ENCODE assay signal across 8 mouse cellular contexts in the genomic region with DNA sequence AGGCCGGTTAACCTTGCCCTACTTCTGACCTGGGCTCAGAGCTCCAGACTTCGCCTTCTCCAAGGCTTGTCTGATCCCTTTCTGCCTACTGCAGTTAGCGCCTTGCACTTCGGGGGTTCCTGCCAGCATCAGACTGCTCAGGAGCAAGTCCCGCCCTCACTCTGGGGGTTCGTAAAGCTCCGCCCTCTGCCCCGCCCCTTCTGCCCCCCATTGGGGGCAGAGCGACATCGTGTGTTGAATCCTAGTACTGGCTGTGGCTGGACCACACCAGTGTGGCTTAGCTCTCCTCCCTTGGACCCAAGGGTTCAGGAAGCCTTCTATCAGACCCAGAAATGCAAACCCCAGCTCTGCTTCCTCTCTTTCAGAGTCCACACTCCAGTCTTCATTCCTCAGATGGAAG. TPM values are rescaled to one million over a fixed set of nuclear protein-coding genes. Genes with fewer than 3 reads are reported as not detected.
DNase-seq lines count a peak whose midpoint lies in the region; ATAC-seq and TF ChIP-seq lines count a peak whose summit lies in the region.

A gene (minus strand): TSS at position 135 of the 400 bp plus-strand sequence.

- no peaks in the 10 kb centered on the region for H3K9me3 ChIP-seq in embryonic facial prominence, embryonic 11.5 days (replicated peaks; ENCODE audit: control insufficient read depth, low read length)
- no peaks in the 10 kb centered on the region for H3K9me3 ChIP-seq in limb, embryonic 10.5 days (replicated peaks)
- H3K9me3 ChIP-seq in midbrain, embryonic 12.5 days: no peaks in the 10 kb centered on the region

- H3K9ac ChIP-seq in embryonic facial prominence, embryonic 11.5 days (replicated peaks; ENCODE audit: low read length): no peak within 1 kb of the TSS
- no peak within 1 kb of the TSS for H3K9ac ChIP-seq in midbrain, embryonic 12.5 days (replicated peaks)

- TF ChIP-seq CTCF in small intestine, adult 2 months (IDR thresholded peaks at IDR 0.05; ENCODE audit: extremely low read depth, insufficient read length, insufficient replicate concordance, low read depth, low read length): peak; percentile 52

- no peak within 1 kb of the TSS for H3K4me2 ChIP-seq in embryonic facial prominence, embryonic 11.5 days (ENCODE audit: low read depth, low read length)
- H3K4me2 ChIP-seq in midbrain, embryonic 12.5 days (replicated peaks): no peak within 1 kb of the TSS

- H3K27me3 ChIP-seq in embryonic facial prominence, embryonic 11.5 days (ENCODE audit: control insufficient read depth, insufficient read depth, low read length): no peaks in the 10 kb centered on the region
- H3K27me3 ChIP-seq in limb, embryonic 10.5 days (ENCODE audit: low read depth, poor library complexity, severe bottlenecking): no peaks in the 10 kb centered on the region
- 0 out of 2 replicates have a peak, but pooled peaks cover 3% of the 10 kb centered on the region for H3K27me3 ChIP-seq in midbrain, embryonic 12.5 days
- no peaks in the 10 kb centered on the region for H3K27me3 ChIP-seq in small intestine, adult 2 months (ENCODE audit: control insufficient read depth, insufficient read depth, low read length)

- no peak within 1 kb of the TSS for H3K4me3 ChIP-seq in embryonic facial prominence, embryonic 11.5 days (ENCODE audit: low read depth, low read length)
- H3K4me3 ChIP-seq in limb, embryonic 10.5 days: no peak within 1 kb of the TSS
- H3K4me3 ChIP-seq in midbrain, embryonic 12.5 days: no peak within 1 kb of the TSS
- no peak within 1 kb of the TSS for H3K4me3 ChIP-seq in small intestine, adult 2 months (ENCODE audit: low read depth, low read length)

- peak; percentile 74; the same call in 1 of the 2 replicates for ATAC-seq in embryonic facial prominence, embryonic 11.5 days (replicated peaks; ENCODE audit: insufficient number of reproducible peaks, low FRiP score, low TSS enrichment, low read depth)
- ATAC-seq in midbrain, embryonic 12.5 days (ENCODE audit: low FRiP score, low read depth): peak; percentile 76; the same call in 1 of the 2 replicates
- no peak for ATAC-seq in erythroid progenitor cell, adult 5-6 weeks (replicated peaks; ENCODE audit: low FRiP score, poor library complexity, severe bottlenecking)

- H3K27ac ChIP-seq in embryonic facial prominence, embryonic 11.5 days (replicated peaks; ENCODE audit: low read depth, low read length): no peak within 1 kb of the TSS
- no peak within 1 kb of the TSS for H3K27ac ChIP-seq in limb, embryonic 10.5 days
- no peak within 1 kb of the TSS for H3K27ac ChIP-seq in midbrain, embryonic 12.5 days (replicated peaks)
- no peak within 1 kb of the TSS for H3K27ac ChIP-seq in small intestine, adult 2 months (ENCODE audit: insufficient read depth, low read depth, low read length)

- DNase-seq in adrenal gland, postnatal 14 days: peak; percentile 91
- DNase-seq in embryonic facial prominence, embryonic 11.5 days (ENCODE audit: low spot score): peak; percentile 75
- DNase-seq in heart, adult 18-20 months: peak; percentile 83 to 91
- DNase-seq in kidney, adult 18-20 months: peak; percentile 76
- DNase-seq in limb, embryonic 10.5 days (ENCODE audit: low spot score): peak; percentile 72

- WGBS in embryonic facial prominence, embryonic 11.5 days: 8% methylated on average over 10 of the region's 10 CpGs
- WGBS in limb, embryonic 10.5 days: 3% methylated on average over 10 of the region's 10 CpGs
- 5% methylated on average over 10 of the region's 10 CpGs for WGBS in midbrain, embryonic 12.5 days
- WGBS in small intestine, adult 2 months: 2% methylated on average over 10 of the region's 10 CpGs

- H3K4me1 ChIP-seq in embryonic facial prominence, embryonic 11.5 days (ENCODE audit: control insufficient read depth, insufficient read depth, low read length): no peaks in the 10 kb centered on the region
- peaks cover 7% of the 10 kb centered on the region; the same call in 1 of the 2 replicates for H3K4me1 ChIP-seq in limb, embryonic 10.5 days
- H3K4me1 ChIP-seq in midbrain, embryonic 12.5 days: no peaks in the 10 kb centered on the region
- H3K4me1 ChIP-seq in small intestine, adult 2 months (ENCODE audit: control insufficient read depth, insufficient read depth, insufficient read length, low read length): no peaks in the 10 kb centered on the region

- no peak for TF ChIP-seq POLR2A in small intestine, adult 2 months (IDR thresholded peaks at IDR 0.05; ENCODE audit: low read depth, low read length)

- H3K36me3 ChIP-seq in embryonic facial prominence, embryonic 11.5 days (replicated peaks; ENCODE audit: control insufficient read depth, insufficient read depth, low read depth, low read length): no peaks in the 10 kb centered on the region
- H3K36me3 ChIP-seq in limb, embryonic 10.5 days: no peaks in the 10 kb centered on the region
- no peaks in the 10 kb centered on the region for H3K36me3 ChIP-seq in midbrain, embryonic 12.5 days
- no peaks in the 10 kb centered on the region for H3K36me3 ChIP-seq in small intestine, adult 2 months (ENCODE audit: control insufficient read depth, insufficient read depth, low read length)

RNA-seq across cellular contexts. Expression of the gene that starts here (rescaled TPM):
- 0.63 TPM in 1 of 2 replicates, not detected in the other for total RNA-seq in adrenal gland, postnatal 14 days (2021)
- polyA plus RNA-seq in embryonic facial prominence, embryonic 11.5 days (2014; fragmentation: Nextera tagmentation; extraction: Ambion mirVana): 0.21 TPM in 1 of 2 replicates, not detected in the other
- total RNA-seq in heart, adult 18-20 months (2021): 10 to 100 TPM; 25.9 to 30.0 TPM
- polyA plus RNA-seq in limb, embryonic 10.5 days (2016; fragmentation: Nextera tagmentation; extraction: Ambion mirVana): 0.10 and 0.18 TPM in 2 replicates
- 0.18 TPM in 1 of 2 replicates, not detected in the other for polyA plus RNA-seq in midbrain, embryonic 12.5 days (2016; fragmentation: Nextera tagmentation; extraction: Ambion mirVana)
- 0.06 and 0.11 TPM in 2 replicates for polyA plus RNA-seq in small intestine, adult 2 months (2012; rRNA removed)
- not detected in 2 replicates for total RNA-seq in erythroid progenitor cell, adult 5-6 weeks (2015; ENCODE audit: low replicate concordance)
- total RNA-seq in erythroid progenitor cell, adult 5-6 weeks (2017; ENCODE audit: low replicate concordance): not detected in 2 replicates

Comparison
In these comparisons a context has a peak if more than half of its experiments do, and no peak if none do; other contexts are left out.
1. RNA of the gene that starts here (total RNA-seq): 25.9 to 30.0 TPM in heart, adult 18-20 months; 0.63 TPM in adrenal gland, postnatal 14 days and not detected in erythroid progenitor cell, adult 5-6 weeks; every median in the first group is over 10 times any median in the second.
2. Peak in DNase-seq in adrenal gland, postnatal 14 days; RNA of the gene not detected or under 1 TPM.
3. Peak in DNase-seq and ATAC-seq in embryonic facial prominence, embryonic 11.5 days; RNA of the gene not detected or under 1 TPM.
4. Peak in DNase-seq in limb, embryonic 10.5 days; RNA of the gene not detected or under 1 TPM.
5. Peak in ATAC-seq in midbrain, embryonic 12.5 days; RNA of the gene not detected or under 1 TPM.
6. Peak in every context shown above with its lines, with median percentiles within 50 percentile points of each other: DNase-seq.